Comparison of ENCODE assay signal across 28 mouse cellular contexts in genomic region chr3:144025451-144026125, GRCm38 (mm10).
A peak's percentile ranks its signal among the peaks of the same experiment; 100 is the strongest.
DNase-seq lines count a peak whose midpoint lies in the region; ATAC-seq and TF ChIP-seq lines count a peak whose summit lies in the region.
"Had no signal": no experiment of that assay in that cellular context is flagged by ENCODE, and none has a peak within 500 bp of the region (broad histone marks: within the 10 kb centered on the region; RNA-seq: fewer than 3 reads in every experiment).

No protein-coding gene starts in this region.

- H3K27ac ChIP-seq in midbrain, embryonic 11.5 days (ENCODE audit: low read depth, low read length), result no peak overlapping the region
- H3K27ac ChIP-seq in midbrain, embryonic 15.5 days, result no peak overlapping the region
- peak overlapping the region; percentile 65; the same call in 1 of the 2 replicates for H3K27ac ChIP-seq in embryonic facial prominence, embryonic 10.5 days (replicated peaks)
- no peak overlapping the region for H3K27ac ChIP-seq in liver, postnatal 0 days (ENCODE audit: low read depth)
- H3K27ac ChIP-seq: forebrain, embryonic 10.5 days; forebrain, embryonic 13.5 days; heart, embryonic 10.5 days; heart, embryonic 13.5 days; hindbrain, embryonic 13.5 days had no signal

- no peak overlapping the region for H3K4me2 ChIP-seq in midbrain, embryonic 11.5 days
- H3K4me2 ChIP-seq in midbrain, embryonic 15.5 days, result no peak overlapping the region
- no peak overlapping the region for H3K4me2 ChIP-seq in liver, postnatal 0 days (ENCODE audit: low read depth, low read length)
- H3K4me2 ChIP-seq: forebrain, embryonic 13.5 days; heart, embryonic 13.5 days; hindbrain, embryonic 13.5 days had no signal

- TF ChIP-seq EP300 in liver, postnatal 0 days (IDR thresholded peaks at IDR 0.05; ENCODE audit: low read depth), result no peak

- no peak overlapping the region for H3K4me3 ChIP-seq in midbrain, embryonic 11.5 days (ENCODE audit: low read depth, low read length)
- no peak overlapping the region for H3K4me3 ChIP-seq in midbrain, embryonic 15.5 days
- no peak overlapping the region for H3K4me3 ChIP-seq in embryonic facial prominence, embryonic 10.5 days
- no peak overlapping the region for H3K4me3 ChIP-seq in liver, postnatal 0 days (ENCODE audit: low read depth, low read length)
- H3K4me3 ChIP-seq: forebrain, embryonic 10.5 days; forebrain, embryonic 13.5 days; heart, embryonic 10.5 days; heart, embryonic 13.5 days; hindbrain, embryonic 13.5 days had no signal

- TF ChIP-seq CTCF in liver, postnatal 0 days (IDR thresholded peaks at IDR 0.05; ENCODE audit: low read depth), result no peak

- no peaks in the 10 kb centered on the region for H3K36me3 ChIP-seq in midbrain, embryonic 11.5 days (ENCODE audit: control insufficient read depth, insufficient read depth, low read length)
- H3K36me3 ChIP-seq in midbrain, embryonic 15.5 days (replicated peaks), result no peaks in the 10 kb centered on the region
- H3K36me3 ChIP-seq in embryonic facial prominence, embryonic 10.5 days (replicated peaks), result no peaks in the 10 kb centered on the region
- H3K36me3 ChIP-seq in liver, postnatal 0 days (replicated peaks; ENCODE audit: insufficient read depth, low read length), result no peaks in the 10 kb centered on the region
- H3K36me3 ChIP-seq: forebrain, embryonic 10.5 days; G1E; heart, embryonic 10.5 days; heart, embryonic 13.5 days; hindbrain, embryonic 13.5 days had no signal

- no peaks in the 10 kb centered on the region for H3K27me3 ChIP-seq in midbrain, embryonic 11.5 days (ENCODE audit: control insufficient read depth, insufficient read depth, low read length)
- no peaks in the 10 kb centered on the region for H3K27me3 ChIP-seq in midbrain, embryonic 15.5 days (replicated peaks)
- H3K27me3 ChIP-seq in embryonic facial prominence, embryonic 10.5 days (replicated peaks; ENCODE audit: low read depth, poor library complexity, severe bottlenecking), result no peaks in the 10 kb centered on the region
- H3K27me3 ChIP-seq in liver, postnatal 0 days (ENCODE audit: insufficient read depth, low read length), result no peaks in the 10 kb centered on the region
- H3K27me3 ChIP-seq: CH12.LX; forebrain, embryonic 13.5 days; heart, embryonic 13.5 days; hindbrain, embryonic 13.5 days; Patski had no signal

- 0 out of 2 replicates have a peak, but pooled peaks have one; percentile 33 for ATAC-seq in midbrain, embryonic 11.5 days (ENCODE audit: low FRiP score)
- no peak for ATAC-seq in midbrain, embryonic 15.5 days (replicated peaks)
- ATAC-seq in liver, postnatal 0 days, result no peak
- ATAC-seq: forebrain, embryonic 13.5 days; forebrain, postnatal 0 days; hindbrain, embryonic 16.5 days; intestine, embryonic 16.5 days; Patski had no signal

- H3K4me1 ChIP-seq in midbrain, embryonic 11.5 days (ENCODE audit: control insufficient read depth, insufficient read depth, low read length), result no peaks in the 10 kb centered on the region
- H3K4me1 ChIP-seq in midbrain, embryonic 15.5 days, result no peaks in the 10 kb centered on the region
- peaks cover 22% of the 10 kb centered on the region for H3K4me1 ChIP-seq in embryonic facial prominence, embryonic 10.5 days
- no peaks in the 10 kb centered on the region for H3K4me1 ChIP-seq in liver, postnatal 0 days (ENCODE audit: insufficient read depth)
- H3K4me1 ChIP-seq: forebrain, embryonic 13.5 days had no signal

- 78% methylated on average over 14 of the region's 14 CpGs for WGBS in midbrain, embryonic 11.5 days
- WGBS in midbrain, embryonic 15.5 days, result 75% methylated on average over 14 of the region's 14 CpGs
- WGBS in embryonic facial prominence, embryonic 10.5 days, result 41% methylated on average over 14 of the region's 14 CpGs
- 78% methylated on average over 14 of the region's 14 CpGs for WGBS in liver, postnatal 0 days (ENCODE audit: insufficient replicate concordance)

- DNase-seq in embryo, embryonic 11 days, result peak; percentile 38
- DNase-seq in embryo, embryonic 10 days (ENCODE audit: low spot score), result no peak
- peak; percentile 69 for DNase-seq in midbrain, embryonic 11.5 days (ENCODE audit: low spot score, missing footprints)
- peak; percentile 51 for DNase-seq in embryonic facial prominence, embryonic 10.5 days (ENCODE audit: low spot score)
- peak; percentile 40 for DNase-seq in forelimb bud, embryonic 11.5 days (ENCODE audit: low read depth, low spot score)
- DNase-seq in liver, postnatal 0 days, result no peak
- DNase-seq: adrenal gland, postnatal 10 days; adrenal gland, postnatal 36 days; B cell, adult 2 months; cerebellum, adult 18-20 months; cerebellum, adult 9-10 months; cerebellum, postnatal 14 days; forebrain, postnatal 0 days; gastrocnemius, postnatal 25 days; heart, adult 18-20 months; heart, postnatal 14 days; heart, postnatal 4 days had no signal

- no peak overlapping the region for H3K9ac ChIP-seq in midbrain, embryonic 11.5 days (ENCODE audit: low read length)
- no peak overlapping the region for H3K9ac ChIP-seq in midbrain, embryonic 15.5 days
- no peak overlapping the region for H3K9ac ChIP-seq in liver, postnatal 0 days (replicated peaks)
- H3K9ac ChIP-seq: forebrain, embryonic 13.5 days; forebrain, postnatal 0 days; heart, embryonic 13.5 days; hindbrain, embryonic 13.5 days had no signal

- no peaks in the 10 kb centered on the region for H3K9me3 ChIP-seq in midbrain, embryonic 11.5 days (ENCODE audit: control insufficient read depth, low read length)
- no peaks in the 10 kb centered on the region for H3K9me3 ChIP-seq in midbrain, embryonic 15.5 days
- no peaks in the 10 kb centered on the region for H3K9me3 ChIP-seq in embryonic facial prominence, embryonic 10.5 days
- no peaks in the 10 kb centered on the region for H3K9me3 ChIP-seq in liver, postnatal 0 days (ENCODE audit: low read length)
- H3K9me3 ChIP-seq: forebrain, embryonic 10.5 days; forebrain, embryonic 13.5 days; heart, embryonic 10.5 days; heart, embryonic 13.5 days; hindbrain, embryonic 13.5 days had no signal

Comparison
In these comparisons a context has a peak if more than half of its experiments do, and no peak if none do; other contexts are left out.
1. DNase-seq: peak in embryo, embryonic 11 days (single experiment), midbrain, embryonic 11.5 days (single experiment), embryonic facial prominence, embryonic 10.5 days (single experiment) and forelimb bud, embryonic 11.5 days (single experiment); none in embryo, embryonic 10 days (single experiment) and liver, postnatal 0 days (single experiment).